Mouse (Mus musculus) cerebellum, postnatal 25 days (tissue): ENCODE measurements at regions not wholly inside any gene's neighbourhood (a gene's known extent, or its start where the extent isn't known, plus 50 kb on each side); places are given as distances from the start of the nearest gene placed in this dataset.

Experiments
- DNase-seq, 2 experiments: peaks; one replicate each; pipeline ENCODE4 v3.0.0; 2021; ENCODE audit warnings: mixed read lengths in 2 of 2

DNA sequence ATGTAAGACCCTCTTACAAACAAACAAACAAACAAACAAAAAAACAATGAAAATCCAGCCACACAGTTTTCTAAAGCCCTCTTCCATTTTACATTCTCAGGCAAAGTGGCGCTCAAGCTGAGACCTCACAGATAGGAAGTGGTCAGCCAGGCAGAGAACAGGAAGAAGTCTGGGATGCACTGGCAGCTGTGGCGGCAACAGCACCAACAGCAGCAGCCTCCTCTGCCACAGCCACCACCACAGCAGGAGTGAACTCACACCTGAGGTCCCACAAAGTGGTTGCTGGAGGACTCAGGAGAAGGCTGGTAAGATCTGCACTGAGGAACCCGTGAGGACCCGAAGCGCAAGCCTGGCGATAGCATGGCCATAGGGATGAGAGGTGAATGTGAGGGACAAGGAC lies 156.3 kb downstream of the Grm4 start:
- DNase-seq, result no peak

DNA sequence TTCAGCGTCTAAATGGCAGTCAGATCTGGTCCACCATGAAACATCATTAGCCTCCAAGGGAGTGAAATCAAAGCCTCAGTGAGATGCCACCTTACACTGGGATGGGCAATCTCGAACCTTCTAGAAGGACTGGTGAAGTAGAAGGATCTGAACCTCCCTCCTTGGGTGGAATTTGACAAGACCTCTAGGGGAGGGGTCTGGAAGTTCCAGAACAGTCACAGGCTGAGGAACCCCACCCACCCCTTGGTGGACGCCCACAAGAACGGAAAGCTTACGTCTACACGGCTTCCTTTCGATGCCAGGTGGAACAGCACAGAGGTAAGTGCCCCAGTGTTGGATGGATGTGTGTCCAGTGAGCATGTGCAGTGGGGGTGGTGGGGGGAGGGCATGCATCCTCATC lies 156.9 kb downstream of the Grm4 start:
- no peak for DNase-seq

DNA sequence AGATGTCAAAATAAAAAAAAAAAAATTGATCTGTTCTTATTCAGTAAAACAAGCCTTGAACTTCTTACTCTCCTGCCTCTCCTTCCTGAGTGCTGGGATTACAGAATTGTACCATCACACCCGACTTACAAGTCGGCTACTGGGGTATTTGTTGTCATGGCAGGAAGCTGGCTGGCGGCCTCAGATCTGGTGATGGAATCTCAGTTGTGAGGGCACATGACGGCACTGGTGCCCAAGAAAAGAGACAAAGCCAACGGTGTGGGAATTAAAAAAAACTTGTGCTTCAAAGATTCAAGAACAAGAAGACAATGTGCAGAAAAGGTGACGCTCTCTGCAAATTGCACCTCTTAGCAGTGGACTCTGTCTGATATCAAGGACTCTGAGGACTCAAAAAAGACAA lies 157.3 kb downstream of the Grm4 start:
- no peak for DNase-seq

DNA sequence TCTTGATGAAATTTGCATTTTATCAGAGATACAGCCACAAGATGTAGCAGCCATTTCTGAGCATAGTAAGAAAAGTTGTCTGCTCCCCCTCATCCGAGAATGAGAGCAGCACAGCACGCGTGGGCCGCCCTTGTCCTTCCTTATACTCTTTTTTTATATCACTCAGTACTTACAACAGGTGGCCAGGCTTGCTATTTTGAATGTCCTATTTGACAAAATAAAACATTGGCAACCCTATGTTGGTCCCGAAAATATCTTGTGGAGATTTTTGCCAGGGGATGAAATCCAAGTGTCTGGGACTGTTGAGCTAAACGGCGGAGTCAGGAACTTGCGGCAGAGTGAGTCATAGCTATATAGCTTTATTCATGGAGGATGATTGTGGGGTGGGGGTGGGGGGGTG lies 158.0 kb upstream of the Lemd2 start:
- no peak for DNase-seq

DNA sequence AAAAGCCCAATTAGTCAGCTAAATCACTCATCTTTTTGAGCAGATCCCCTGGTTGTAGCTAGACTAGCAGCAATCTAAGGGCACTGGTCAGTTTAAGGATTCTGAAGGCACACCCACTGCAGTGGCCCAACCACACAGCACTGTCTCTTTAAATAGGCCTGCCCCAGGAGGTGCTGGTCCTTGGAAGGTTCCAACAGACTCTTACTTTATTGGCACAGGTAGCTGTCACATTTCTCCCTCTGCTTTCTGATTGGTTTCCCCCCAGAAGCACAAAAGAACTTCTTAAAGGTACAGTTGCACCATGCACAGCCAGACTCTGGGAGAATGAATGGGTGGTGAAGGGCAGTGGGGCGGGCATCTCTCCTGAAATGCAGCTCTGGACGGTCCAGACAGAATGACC lies 157.1 kb upstream of the Lemd2 start:
- DNase-seq, result no peak

DNA sequence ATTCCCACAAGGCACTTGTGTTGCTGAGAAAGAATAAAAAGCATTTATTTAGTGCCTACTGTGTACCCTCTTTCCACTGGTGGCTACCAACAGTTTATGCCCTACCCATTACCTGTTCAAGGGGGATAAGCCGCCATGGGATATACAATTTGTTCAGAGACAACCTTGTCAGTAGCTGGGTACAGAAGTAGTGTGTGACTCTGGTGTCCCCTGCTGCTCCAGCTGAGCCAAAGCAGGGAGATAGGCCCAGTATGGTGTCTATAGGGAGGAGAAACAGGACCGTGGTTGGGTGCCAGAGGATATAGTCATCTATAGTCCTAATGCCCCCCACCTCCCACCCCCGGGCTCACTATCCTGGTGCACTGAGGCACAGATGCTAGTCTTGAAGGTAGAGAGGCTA lies 152.6 kb upstream of the Lemd2 start:
- no peak for DNase-seq

DNA sequence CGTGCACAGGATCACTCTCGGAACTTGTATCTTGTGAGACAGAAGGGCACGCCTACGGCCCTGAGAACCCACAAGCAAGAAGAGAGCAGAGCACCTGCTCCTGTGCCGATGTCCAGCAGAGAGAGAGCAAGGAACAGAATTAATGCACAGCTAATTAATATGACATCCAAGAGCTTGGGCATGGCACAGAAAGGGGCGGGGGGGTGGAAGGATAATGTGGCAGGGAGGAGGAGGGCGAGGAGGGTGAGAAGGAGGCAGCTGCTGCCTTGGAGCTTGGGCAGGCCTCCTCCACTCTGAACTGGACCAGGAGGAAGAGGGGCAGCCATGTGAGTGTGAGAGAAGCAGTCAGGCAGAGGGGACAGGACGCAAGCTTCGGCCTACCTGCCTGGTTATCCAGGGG lies 151.4 kb upstream of the Lemd2 start:
- DNase-seq, result no peak

DNA sequence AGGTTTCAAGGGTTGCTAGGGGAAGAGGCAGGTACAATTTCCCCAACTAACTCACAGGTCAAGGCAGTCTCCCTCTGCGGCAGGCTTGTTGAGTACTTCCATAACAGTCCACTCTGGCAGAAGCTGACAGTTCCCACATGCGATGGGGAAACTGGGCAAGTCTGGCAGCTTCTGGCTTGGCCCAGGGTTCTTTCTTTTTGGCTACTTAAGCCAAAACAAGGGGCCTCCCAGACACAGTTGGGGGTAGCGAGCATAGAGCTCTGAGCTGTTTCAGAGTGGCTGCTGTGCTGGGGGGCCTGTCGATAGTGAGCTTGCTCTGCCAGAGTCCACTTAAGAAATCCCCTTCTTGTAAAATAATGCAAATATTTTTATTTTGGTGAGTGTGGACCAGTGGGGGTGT lies 150.8 kb upstream of the Lemd2 start:
- no peak for DNase-seq

DNA sequence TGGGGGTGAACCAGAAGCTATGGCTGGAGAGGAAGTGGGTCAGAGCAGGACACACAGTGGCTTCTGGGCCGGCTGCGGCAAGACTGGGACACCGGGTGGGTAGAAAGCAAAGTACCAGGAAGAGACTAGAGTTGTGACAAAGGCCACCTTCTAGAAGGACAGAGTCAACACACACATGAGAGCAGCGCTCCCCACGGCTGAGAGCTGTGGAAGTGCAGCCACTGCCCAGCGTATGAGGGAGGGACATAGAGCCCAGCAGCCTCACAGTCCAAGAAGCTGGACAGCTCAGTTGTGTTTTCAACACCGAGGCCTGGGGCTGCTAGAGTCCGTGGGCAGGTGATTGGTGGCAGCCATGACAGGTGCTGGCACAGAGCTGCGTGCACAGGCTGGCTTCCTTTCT lies 145.6 kb upstream of the Lemd2 start:
- no peak for DNase-seq

DNA sequence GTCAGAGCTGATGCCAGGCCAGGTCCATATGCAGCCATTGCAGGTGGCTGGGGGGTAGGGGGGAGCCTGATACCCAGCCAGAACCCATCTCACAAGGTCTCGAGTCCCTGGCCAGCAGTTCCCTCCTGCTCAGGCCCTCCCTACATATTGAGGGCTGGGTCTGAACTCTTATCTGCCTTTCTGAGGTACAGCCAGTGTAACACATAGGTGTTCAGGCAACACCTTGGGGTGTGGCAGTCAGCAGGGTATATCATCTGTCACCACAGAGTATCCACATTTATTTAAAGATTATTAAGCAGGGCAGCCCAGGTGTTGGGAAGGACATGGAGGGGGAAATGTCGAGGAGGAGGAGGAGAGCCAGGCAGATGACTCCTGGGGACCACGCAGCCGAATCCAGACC lies 145.2 kb upstream of the Lemd2 start:
- DNase-seq, result no peak

DNA sequence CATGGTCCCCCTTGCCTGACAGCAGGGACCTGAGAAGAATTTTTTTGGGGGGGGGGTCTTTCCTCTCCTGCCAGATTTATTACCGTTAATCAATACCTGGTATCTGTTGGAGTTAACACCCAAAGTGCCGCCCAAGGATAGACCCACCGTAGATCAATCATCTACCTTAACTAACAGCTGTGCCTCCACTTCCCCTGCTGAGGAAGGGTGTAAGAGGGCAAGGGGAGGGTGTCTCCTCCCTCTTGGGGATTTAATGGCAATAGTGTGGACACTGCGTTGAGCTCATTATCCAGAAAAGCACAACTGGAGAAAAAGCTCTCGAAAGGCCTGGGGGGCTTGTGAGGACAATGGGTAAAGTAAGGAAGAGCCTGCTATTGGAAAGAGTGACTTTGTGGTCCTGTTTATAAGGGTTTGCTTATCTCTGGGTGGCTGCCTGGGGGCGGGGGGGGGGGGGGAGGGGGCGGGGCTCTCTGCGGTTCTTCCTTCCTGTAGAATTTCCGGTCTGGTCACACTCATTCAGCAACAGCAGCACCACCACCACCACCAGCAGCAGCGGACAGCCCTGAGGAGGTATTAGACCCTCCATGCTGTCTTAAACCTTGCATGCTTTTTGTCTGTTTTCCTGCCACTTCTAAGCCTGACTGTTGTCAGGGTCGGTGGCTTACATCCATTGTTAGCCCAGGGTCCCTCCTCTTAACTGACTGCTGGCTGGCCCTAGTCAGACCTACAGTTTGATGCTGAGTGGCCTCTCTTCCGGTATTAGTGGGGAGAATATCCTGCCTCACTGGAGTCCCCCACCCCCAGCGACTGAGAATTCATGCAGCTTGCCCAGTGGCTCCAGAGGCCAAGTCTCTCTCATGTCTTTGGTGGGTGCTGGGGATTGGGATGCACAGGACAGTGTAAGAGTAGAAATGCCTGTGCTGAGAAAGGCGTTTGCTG lies 138.0 kb upstream of the Lemd2 start:
- DNase-seq, result no peak

DNA sequence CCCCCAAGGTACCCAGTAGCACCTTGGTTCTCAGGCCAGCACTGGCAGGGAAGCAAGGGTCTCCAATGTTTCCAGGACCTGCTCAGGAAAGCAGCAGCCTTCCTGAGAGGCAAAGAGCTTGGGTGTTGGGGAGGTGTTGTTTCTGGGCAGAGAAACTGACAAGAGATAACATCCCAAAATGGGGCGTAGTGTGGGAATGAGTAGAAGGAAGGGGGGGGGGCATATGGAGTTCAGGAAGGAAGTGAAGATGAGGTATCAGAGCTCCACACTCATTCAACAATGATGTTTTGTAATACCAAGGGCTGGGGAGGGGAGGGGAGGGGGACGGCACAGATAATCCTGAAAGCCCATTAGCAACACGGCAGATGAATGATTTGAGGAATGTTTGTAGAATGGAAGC lies 135.6 kb upstream of the Lemd2 start:
- DNase-seq, result no peak

DNA sequence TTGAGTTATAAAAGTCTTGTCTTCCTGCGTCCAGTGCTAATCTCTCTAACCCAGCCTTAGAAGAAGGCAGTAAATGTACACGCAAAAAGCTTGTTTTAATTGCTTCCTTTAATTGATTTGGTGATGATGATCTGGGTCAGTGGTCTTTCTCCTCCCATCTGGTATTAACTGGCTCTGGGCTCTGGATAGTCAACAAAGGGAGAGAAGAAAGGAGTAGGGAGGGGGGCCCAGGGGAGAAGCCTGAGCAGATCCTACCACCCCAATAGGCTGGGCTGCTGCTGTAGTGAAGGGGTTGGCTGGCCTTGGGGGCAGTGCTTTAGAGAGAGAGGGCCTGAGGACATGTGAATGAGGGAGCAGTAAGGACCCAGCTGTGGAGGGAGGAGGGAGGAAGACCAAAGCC lies 135.0 kb upstream of the Lemd2 start:
- no peak for DNase-seq

DNA sequence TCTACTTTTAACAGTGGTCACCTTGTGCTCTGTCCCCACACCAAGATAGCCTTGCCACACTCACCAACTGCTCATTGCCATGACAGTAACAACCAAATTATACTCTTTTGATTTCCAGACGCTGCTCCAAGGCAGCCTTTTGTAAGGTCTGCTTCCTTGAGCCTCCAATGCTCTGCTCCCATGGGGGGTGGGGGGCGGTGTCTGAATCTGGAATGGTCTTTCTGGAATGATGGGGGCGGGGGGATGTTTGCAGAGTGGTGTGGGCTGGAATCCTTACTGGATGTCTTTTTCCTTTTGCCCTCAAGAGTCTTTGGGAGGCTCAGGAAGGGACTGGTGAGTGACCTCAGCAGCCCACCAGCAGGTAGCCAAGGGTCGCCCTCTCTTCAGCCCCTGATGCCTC lies 131.4 kb upstream of the Lemd2 start:
- DNase-seq, result no peak

DNA sequence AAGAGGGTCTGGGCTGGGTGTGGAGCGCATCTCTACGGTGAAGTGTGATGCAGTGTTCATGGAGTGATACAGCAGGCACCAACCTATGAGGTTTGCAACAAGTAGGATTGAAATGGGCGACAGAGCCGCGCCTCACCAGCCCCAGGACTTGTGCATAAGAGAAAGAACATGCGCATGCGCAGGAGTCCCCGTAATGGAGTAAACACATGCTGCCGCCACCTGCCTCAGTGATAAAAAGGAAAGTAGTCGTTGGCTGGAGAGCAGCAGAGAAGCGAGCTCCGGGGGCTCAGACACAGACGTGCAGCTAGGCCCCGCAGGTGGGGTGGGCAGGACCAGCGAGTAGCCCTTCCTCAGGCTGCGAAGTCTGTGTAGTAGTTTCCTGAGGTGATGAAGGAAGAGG lies 129.3 kb upstream of the Lemd2 start:
- DNase-seq, result no peak

DNA sequence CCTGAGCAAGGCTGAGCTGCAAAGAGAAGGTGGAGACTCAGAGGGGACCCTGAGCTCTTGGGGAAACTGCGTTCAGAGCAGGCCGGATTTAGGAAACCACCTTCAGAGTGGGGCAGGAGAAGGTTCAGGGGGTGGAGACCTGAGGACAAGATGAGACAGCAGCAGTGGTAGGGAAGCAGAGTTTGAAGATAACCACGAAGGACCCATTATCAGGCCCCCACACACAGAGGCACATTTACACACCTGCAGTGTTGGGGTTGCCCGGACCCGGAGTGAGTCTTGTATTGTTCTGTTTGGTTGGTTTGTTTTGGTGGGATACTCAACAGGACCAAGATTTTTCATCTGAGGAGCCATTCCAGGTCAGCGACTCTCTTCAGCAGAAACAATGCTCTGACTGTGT lies 128.9 kb upstream of the Lemd2 start:
- no peak for DNase-seq

DNA sequence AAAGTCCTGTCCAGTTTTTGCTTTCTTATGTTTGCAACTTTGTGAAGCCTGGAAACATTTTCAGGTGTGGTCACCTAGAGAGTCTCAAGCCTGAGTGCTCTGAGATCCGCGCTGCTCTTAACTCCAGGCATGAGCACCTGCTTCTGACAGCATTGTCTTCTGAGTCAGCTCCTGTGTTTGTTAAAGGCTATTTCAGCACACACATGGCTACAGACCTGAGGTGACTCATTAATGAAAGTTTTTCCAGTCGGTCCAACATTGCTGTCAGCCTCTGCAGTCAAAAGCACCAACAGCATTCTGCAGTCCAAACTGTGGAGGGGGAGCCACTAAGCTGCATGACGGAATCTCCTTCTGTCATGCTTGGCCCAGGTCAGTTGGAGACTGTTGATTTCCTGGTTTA lies 127.8 kb upstream of the Lemd2 start:
- no peak for DNase-seq

DNA sequence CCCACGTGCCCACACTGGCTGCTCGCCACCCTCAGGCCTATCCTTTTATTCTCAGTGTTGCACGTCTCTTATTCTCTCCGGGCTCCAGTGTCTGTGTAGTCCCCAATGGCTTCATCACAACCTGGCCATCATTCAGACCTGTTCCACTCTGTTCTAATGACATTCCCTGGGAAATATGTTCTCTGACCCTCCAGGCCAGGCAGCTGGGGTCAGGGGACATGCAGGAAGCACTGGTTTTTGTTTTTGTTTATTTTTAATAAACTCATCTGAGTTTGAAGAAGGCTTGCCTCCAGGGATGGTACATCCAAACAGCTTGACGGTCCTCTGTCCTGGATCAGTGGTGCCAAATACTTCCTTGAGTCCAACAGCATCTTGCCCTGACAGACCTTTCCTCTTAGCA lies 127.4 kb upstream of the Lemd2 start:
- DNase-seq, result no peak

DNA sequence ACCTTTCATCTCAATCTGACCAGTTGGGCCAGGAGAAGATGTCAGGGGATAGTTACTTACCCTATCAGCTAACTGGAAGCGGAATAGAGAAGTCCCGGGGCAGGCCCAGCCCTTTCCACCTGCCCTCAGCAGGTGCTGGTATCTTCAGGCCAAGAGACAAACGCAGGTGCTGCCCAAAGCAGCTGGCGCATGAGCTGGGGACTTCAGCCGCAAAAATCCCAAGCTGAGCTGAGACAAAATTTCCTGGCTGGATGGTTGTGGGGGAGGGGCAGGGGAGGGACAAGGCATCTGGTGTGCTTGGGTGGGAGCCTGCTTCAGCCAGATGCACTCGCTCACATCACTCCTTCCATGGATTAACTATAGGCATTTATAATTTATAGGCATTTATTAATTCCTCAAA lies 125.5 kb upstream of the Lemd2 start:
- peak; percentile 49 to 66 for DNase-seq

DNA sequence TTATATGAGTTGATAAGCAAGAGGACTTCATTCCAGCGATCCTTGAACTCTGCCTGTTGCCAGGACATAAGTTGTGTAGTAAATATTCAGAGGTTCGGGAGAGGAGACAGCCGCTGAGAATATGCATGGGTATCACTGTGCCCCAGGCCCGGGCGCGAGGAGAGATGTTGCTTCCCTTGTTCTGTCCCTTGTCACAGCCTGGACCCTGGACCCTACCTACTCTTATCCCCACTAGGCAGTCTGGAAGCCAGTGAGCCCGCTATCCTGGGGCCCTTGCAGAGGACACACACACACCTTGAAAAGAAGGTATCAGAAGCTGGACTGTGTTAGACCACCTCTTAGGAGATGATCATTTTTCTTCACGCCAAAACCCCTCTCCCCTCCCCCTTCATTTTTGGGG lies 124.9 kb upstream of the Lemd2 start:
- DNase-seq, result no peak

DNA sequence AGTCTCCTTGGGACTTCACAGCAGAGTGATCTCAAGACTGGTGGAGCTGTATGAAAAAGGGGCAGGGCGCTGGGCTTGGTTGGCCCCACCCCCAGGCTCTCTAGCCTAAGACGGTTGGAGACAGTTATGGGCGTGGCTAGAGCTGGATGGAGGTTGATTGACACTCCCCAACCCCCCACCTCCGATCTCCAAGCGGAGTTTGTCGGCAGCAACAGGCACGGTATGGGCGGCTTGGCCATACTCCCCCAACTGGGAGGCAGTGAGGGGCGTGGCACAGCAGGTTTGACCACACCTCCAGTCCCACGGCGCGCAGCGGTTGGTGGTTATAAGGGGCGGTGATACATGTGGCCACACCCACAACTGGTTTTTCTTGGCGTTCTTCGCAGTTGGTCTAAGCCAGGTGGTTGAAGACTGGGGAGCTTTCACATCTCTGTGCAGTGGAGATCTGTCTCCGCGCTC lies 120.8 kb upstream of the Lemd2 start:
- DNase-seq, result peak; percentile 51 to 65

DNA sequence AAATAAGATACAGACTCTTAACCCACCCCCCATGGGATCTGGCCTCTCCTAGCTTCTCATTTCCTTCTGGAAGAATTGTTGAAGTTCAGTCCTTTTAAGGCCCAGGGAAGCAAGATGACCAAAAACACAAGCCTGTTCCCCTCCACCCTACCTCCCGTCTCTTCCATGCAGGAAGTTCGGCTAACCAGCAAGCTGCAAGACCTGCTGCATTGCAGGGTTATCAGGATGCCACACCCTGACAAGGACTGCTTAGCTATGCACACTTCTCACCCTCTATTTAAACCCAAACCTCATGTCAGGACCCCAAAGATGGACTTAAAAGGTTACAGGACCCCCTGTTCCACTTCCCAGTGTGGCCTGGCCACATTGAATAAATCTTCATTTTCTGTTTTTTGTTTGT lies 119.2 kb upstream of the Lemd2 start:
- DNase-seq, result no peak

DNA sequence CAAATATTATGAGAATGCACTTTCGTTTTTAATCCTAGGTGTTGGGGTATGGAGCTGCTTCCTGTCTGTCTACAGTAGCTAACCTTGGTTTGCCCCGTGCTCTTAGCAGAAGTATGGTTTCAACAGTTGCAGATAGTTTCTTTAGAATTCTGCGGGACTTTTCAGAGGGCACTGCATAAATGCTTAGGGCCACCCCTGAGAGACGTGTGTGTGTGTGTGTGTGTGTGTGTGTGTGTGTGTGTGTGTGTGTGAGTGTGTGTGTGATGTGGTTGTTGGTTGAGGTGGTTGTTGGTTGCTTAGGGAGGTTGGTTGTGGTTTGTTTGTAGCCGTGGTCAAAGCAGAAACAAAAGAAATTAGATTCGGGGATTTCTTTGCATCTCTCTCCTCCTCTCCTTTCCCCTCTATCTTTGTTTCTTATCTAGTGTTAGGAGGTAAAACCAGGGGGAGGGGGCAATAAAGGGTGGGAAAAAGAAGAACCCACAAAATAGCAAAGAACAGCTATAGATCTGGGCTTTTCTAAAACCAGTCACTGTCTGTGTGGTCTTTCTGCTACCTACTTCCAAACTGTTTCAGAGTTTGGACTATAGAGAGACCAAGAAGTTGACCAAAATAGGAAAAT lies 118.7 kb upstream of the Lemd2 start:
- no peak for DNase-seq

DNA sequence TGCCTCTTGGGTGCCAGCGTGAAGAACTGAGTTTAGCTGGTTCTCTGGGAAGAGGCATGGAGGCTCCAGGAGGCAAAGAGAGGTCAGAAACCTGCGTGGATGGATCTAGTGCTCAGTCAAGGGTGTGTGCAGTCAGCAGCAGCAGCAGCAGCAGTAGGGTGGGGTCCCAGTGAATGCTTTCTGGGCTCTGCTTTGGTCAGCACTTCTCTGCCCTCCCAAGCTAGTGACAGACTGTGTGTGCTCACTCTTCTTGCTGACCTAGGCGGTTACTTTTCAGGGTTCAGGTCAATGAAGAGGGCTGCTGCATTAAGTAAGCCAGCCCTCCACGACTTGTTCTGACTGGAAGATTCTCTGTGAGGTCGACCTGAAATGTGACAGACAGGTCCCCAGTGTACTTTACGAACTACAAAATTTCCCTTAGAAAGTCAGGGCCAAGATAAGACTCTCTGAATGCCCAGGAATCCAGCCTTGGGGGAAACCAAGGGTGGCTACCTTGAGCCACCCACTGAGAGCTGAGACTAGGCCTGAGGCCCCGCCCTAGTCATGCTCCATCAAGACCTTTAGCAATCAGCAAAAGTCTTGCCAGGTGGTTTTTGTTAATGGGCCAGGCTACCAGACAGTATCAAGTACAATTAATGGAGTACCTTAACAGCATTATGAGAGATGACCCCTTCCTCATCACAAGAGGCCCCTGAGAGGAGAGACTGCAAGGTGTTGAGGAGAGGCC lies 114.9 kb upstream of the Lemd2 start:
- no peak for DNase-seq
